Mouse (Mus musculus) heart, postnatal 0 days (tissue): ENCODE data around the gene Sphkap.

Source experiments
- CTCF ChIP-seq: IDR thresholded peaks from 2 replicates; pipeline ENCODE4 v1.5.1; 2016; ENCODE audit warnings: antibody characterized with exemption, control low read depth, low read depth
- EP300 ChIP-seq: IDR thresholded peaks from 2 replicates; pipeline ENCODE4 v1.6.1; 2016; ENCODE audit warnings: antibody characterized with exemption, low read depth

DNA sequence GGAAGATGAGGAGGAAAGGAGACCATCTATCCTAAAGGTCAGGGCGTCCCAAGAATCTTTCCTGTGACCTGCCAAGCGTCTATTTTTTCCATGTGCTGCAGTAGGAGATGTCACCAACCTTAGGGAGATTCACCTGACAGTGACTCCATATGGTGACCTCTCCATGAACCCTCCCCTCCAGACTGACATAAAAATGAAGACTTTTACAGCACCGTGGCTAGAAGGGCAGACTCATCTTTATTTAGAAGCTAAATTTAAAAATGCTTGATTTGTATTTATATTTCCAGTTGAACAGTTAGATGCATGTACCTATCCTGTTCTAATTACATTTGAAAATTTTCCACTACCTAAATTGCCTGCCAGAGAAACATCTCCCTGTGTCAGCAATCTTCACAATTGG lies 180.1 kb downstream of the Sphkap start:
- TF ChIP-seq CTCF, result no peak
- TF ChIP-seq EP300, result no peak
